Mouse (Mus musculus) MEL (cell line): ENCODE results near the gene Il17c. TPM values are rescaled to one million over a fixed set of nuclear protein-coding genes. Genes with fewer than 3 reads are reported as not detected.

Source experiments
- CHD1 ChIP-seq: IDR thresholded peaks from 2 replicates; pipeline ENCODE4 v1.6.1; 2012; ENCODE audit warnings: low read depth, mild to moderate bottlenecking, inconsistent platforms, low read length, improper control_type of control experiment
- CHD2 ChIP-seq: IDR thresholded peaks from 2 replicates; pipeline ENCODE4 v1.6.1; 2011; ENCODE audit warnings: low read length, improper control_type of control experiment
- CTCF ChIP-seq, 3 experiments: IDR thresholded peaks in 2 of 3; conservative IDR thresholded peaks in 1 of 3; 2 replicates each; pipeline ENCODE4 v1.5.1; 2011 to 2012; ENCODE audit warnings: low read length in 3 of 3, low read depth in 2 of 3, mild to moderate bottlenecking in 2 of 3, improper control_type of control experiment in 1 of 3, inconsistent platforms in 1 of 3, mixed read lengths in 1 of 3, moderate library complexity in 1 of 3; ENCODE audit not compliant: control insufficient read depth in 1 of 3, insufficient read depth in 1 of 3, poor library complexity in 1 of 3, severe bottlenecking in 1 of 3
- E2F4 ChIP-seq: IDR thresholded peaks from 2 replicates; pipeline ENCODE4 v1.6.1; 2011; ENCODE audit warnings: low read depth, low read length, improper control_type of control experiment, borderline replicate concordance
- ELF1 ChIP-seq: IDR thresholded peaks from 2 replicates; pipeline ENCODE4 v1.6.1; 2014; ENCODE audit warnings: low read depth, mild to moderate bottlenecking, inconsistent platforms, low read length, improper control_type of control experiment, moderate library complexity
- EP300 ChIP-seq, 2 experiments: IDR thresholded peaks; 2 replicates each; pipeline ENCODE4 v1.6.1; 2011; ENCODE audit warnings: improper control_type of control experiment in 2 of 2, low read length in 2 of 2, low read depth in 1 of 2, mild to moderate bottlenecking in 1 of 2
- ETS1 ChIP-seq: IDR thresholded peaks from 2 replicates; pipeline ENCODE4 v1.6.1; 2012; ENCODE audit warnings: low read depth, mild to moderate bottlenecking, inconsistent platforms, low read length, improper control_type of control experiment, moderate library complexity
- HCFC1 ChIP-seq: IDR thresholded peaks from 2 replicates; pipeline ENCODE4 v1.6.1; 2012; ENCODE audit warnings: low read depth, mild to moderate bottlenecking, inconsistent platforms, low read length, improper control_type of control experiment, moderate library complexity
- JUND ChIP-seq: IDR thresholded peaks from 2 replicates; pipeline ENCODE4 v1.6.1; 2011; ENCODE audit warnings: low read depth, mild to moderate bottlenecking, improper control_type of control experiment, low read length
- MAX ChIP-seq: IDR thresholded peaks from 2 replicates; pipeline ENCODE4 v1.6.1; 2011; ENCODE audit warnings: low read length, improper control_type of control experiment
- MAZ ChIP-seq: IDR thresholded peaks from 2 replicates; pipeline ENCODE4 v1.6.1; 2012; ENCODE audit warnings: low read depth, mild to moderate bottlenecking, inconsistent platforms, low read length, improper control_type of control experiment
- MEF2A ChIP-seq: IDR thresholded peaks from 2 replicates; pipeline ENCODE4 v1.6.1; 2014; ENCODE audit warnings: low read depth, mild to moderate bottlenecking, inconsistent platforms, low read length, improper control_type of control experiment; ENCODE audit not compliant: poor library complexity, insufficient replicate concordance, severe bottlenecking; ENCODE audit errors: extremely low read depth
- MXI1 ChIP-seq: IDR thresholded peaks from 2 replicates; pipeline ENCODE4 v1.6.1; 2011; ENCODE audit warnings: mild to moderate bottlenecking, low read depth, low read length, improper control_type of control experiment
- MYC ChIP-seq: IDR thresholded peaks from 2 replicates; pipeline ENCODE4 v1.6.1; 2011; ENCODE audit warnings: low read depth, mild to moderate bottlenecking, low read length, improper control_type of control experiment, moderate library complexity
- RAD21 ChIP-seq: IDR thresholded peaks from 2 replicates; pipeline ENCODE4 v1.6.1; 2011; ENCODE audit warnings: mild to moderate bottlenecking, low read depth, low read length, improper control_type of control experiment
- RCOR1 ChIP-seq: IDR thresholded peaks from 2 replicates; pipeline ENCODE4 v1.6.1; 2012; ENCODE audit warnings: low read depth, mild to moderate bottlenecking, inconsistent platforms, low read length, improper control_type of control experiment
- TAL1 ChIP-seq: IDR thresholded peaks from 2 replicates; pipeline ENCODE4 v1.6.1; 2012; ENCODE audit warnings: mild to moderate bottlenecking, inconsistent platforms, low read length, moderate library complexity, mixed read lengths
- TBP ChIP-seq: IDR thresholded peaks from 2 replicates; pipeline ENCODE4 v1.8.0; 2011; ENCODE audit warnings: low read depth, low read length, improper control_type of control experiment
- UBTF ChIP-seq: IDR thresholded peaks from 2 replicates; pipeline ENCODE4 v1.6.1; 2012; ENCODE audit warnings: low read depth, mild to moderate bottlenecking, inconsistent platforms, low read length, improper control_type of control experiment, moderate library complexity, borderline replicate concordance; ENCODE audit not compliant: insufficient read depth
- USF2 ChIP-seq, 2 experiments: IDR thresholded peaks; 2 replicates each; pipeline ENCODE4 v1.6.1; 2011 to 2012; ENCODE audit warnings: improper control_type of control experiment in 2 of 2, low read length in 2 of 2, borderline replicate concordance in 1 of 2, inconsistent platforms in 1 of 2, low read depth in 1 of 2, mild to moderate bottlenecking in 1 of 2; ENCODE audit not compliant: insufficient read depth in 1 of 2
- ZC3H11A ChIP-seq: IDR thresholded peaks from 2 replicates; pipeline ENCODE4 v1.6.1; 2012; ENCODE audit warnings: low read depth, mild to moderate bottlenecking, inconsistent platforms, low read length, improper control_type of control experiment
- ZNF384 ChIP-seq: IDR thresholded peaks from 2 replicates; pipeline ENCODE4 v1.6.1; 2012; ENCODE audit warnings: low read depth, mild to moderate bottlenecking, inconsistent platforms, low read length, improper control_type of control experiment
- polyA plus RNA-seq, 2 experiments: library from polyadenylated mRNA; stranded (reverse) in 1 of 2; unstranded in 1 of 2; fragments of >175 nt in 1 of 2; fragments of >200 nt in 1 of 2; gene quantifications; 2 replicates each; pipeline versions ENCODE4 v1.2.1 to v1.2.4; 2012; ENCODE audit warnings: low replicate concordance in 2 of 2, low read depth in 1 of 2; ENCODE audit not compliant: insufficient read length in 2 of 2, insufficient read depth in 1 of 2, missing spikeins in 1 of 2
- total RNA-seq: library from RNA; depleted of rRNA; stranded (reverse); fragments of 300-350 nt; gene quantifications from 2 replicates; pipeline ENCODE4 v1.2.3, GENCODE M21; 2012

The Il17c gene
- total and polyA plus RNA-seq, 3 experiments = 0.43 TPM; not detected in 2

- 0 out of 2 replicates have a peak, but pooled peaks have one; percentile 13 for TF ChIP-seq E2F4
- TF ChIP-seq UBTF = no peak
- no peak for TF ChIP-seq TBP
- TF ChIP-seq CHD2 = no peak
- no peak for TF ChIP-seq RCOR1
- peak; percentile 38; the same call in 1 of the 2 replicates for TF ChIP-seq ETS1
- TF ChIP-seq ELF1 = peak; percentile 38; the same call in 1 of the 2 replicates
- TF ChIP-seq TAL1 = no peak
- TF ChIP-seq MAX = 0 out of 2 replicates have a peak, but pooled peaks have one; percentile 66
- 0 out of 2 replicates have a peak, but pooled peaks have one; percentile 24 for TF ChIP-seq MAZ
- peak in 1 of 2 experiments; percentile 7; a peak in 1 of 4 replicates for TF ChIP-seq USF2 (IDR thresholded peaks at IDR 0.05; ENCODE audit: borderline replicate concordance in 1 of 2, insufficient read depth in 1 of 2, low read depth in 1 of 2, low read length in 2 of 2)
- TF ChIP-seq JUND = no peak
- TF ChIP-seq HCFC1 = 0 out of 2 replicates have a peak, but pooled peaks have one; percentile 5
- no peak for TF ChIP-seq MEF2A
- TF ChIP-seq EP300 (IDR thresholded peaks at IDR 0.05; ENCODE audit: low read depth in 1 of 2, low read length in 2 of 2) = no peak
- no peak for TF ChIP-seq CTCF (IDR thresholded peaks at IDR 0.05 in 2 of 3, conservative IDR thresholded peaks at IDR 0.05 in 1 of 3; ENCODE audit: control insufficient read depth in 1 of 3, insufficient read depth in 1 of 3, low read depth in 2 of 3, low read length in 3 of 3, poor library complexity in 1 of 3, severe bottlenecking in 1 of 3)
- TF ChIP-seq MYC = 0 out of 2 replicates have a peak, but pooled peaks have one; percentile 14
- TF ChIP-seq ZC3H11A = no peak
- no peak for TF ChIP-seq ZNF384
- no peak; the same call in 1 of the 2 replicates for TF ChIP-seq MXI1
- TF ChIP-seq RAD21 = no peak
- TF ChIP-seq CHD1 = no peak
Measured at GRCm38 (mm10) chr8:122432443-122433268, 10.8 kb downstream of the Il17c start, which contains the start of gene Cyba (continued).
